Mouse (Mus musculus): ENCODE results near the gene Zmynd8.

Zmynd8 gene

GRCm38 (mm10) chr2:165858453-165859384 is 40.1 kb downstream of the Zmynd8 start:
- no peak for DNase-seq (ENCODE audit: low read depth)

- DNase-seq (ENCODE audit: low read depth): no peak
Measured at GRCm38 (mm10) chr2:165857841-165858426, 40.9 kb downstream of the Zmynd8 start.

GRCm38 (mm10) chr2:165857395-165857831 is 41.4 kb downstream of the Zmynd8 start:
- no peak for DNase-seq (ENCODE audit: low read depth)

- no peak for DNase-seq (ENCODE audit: low read depth)
Measured at GRCm38 (mm10) chr2:165856611-165857200, 42.1 kb downstream of the Zmynd8 start.

- DNase-seq (ENCODE audit: low read depth): no peak
Measured at GRCm38 (mm10) chr2:165855641-165856301, 43.0 kb downstream of the Zmynd8 start.

GRCm38 (mm10) chr2:165854207-165854968 is 44.4 kb downstream of the Zmynd8 start:
- DNase-seq (ENCODE audit: low read depth): no peak

GRCm38 (mm10) chr2:165852896-165853633 is 45.8 kb downstream of the Zmynd8 start:
- DNase-seq (ENCODE audit: low read depth): no peak

- no peak for DNase-seq (ENCODE audit: low read depth)
Measured at GRCm38 (mm10) chr2:165852453-165852852, 46.4 kb downstream of the Zmynd8 start.

- DNase-seq (ENCODE audit: low read depth): no peak
Measured at GRCm38 (mm10) chr2:165851811-165852415, 46.9 kb downstream of the Zmynd8 start.

GRCm38 (mm10) chr2:165850826-165851225 is 48.0 kb downstream of the Zmynd8 start:
- DNase-seq (ENCODE audit: low read depth): no peak

- no peak for DNase-seq (ENCODE audit: low read depth)
Measured at GRCm38 (mm10) chr2:165849129-165849528, 49.7 kb downstream of the Zmynd8 start.

- DNase-seq (ENCODE audit: low read depth): no peak
Measured at GRCm38 (mm10) chr2:165846787-165847186, 52.0 kb downstream of the Zmynd8 start.

- DNase-seq (ENCODE audit: low read depth): no peak
Measured at GRCm38 (mm10) chr2:165845490-165845889, 53.3 kb downstream of the Zmynd8 start.

GRCm38 (mm10) chr2:165843350-165843749 is 55.5 kb downstream of the Zmynd8 start:
- DNase-seq (ENCODE audit: low read depth): no peak

- DNase-seq (ENCODE audit: low read depth): no peak
Measured at GRCm38 (mm10) chr2:165842241-165842640, 56.6 kb downstream of the Zmynd8 start.

GRCm38 (mm10) chr2:165841805-165842204 is 57.0 kb downstream of the Zmynd8 start:
- no peak for DNase-seq (ENCODE audit: low read depth)

GRCm38 (mm10) chr2:165840852-165841251 is 58.0 kb downstream of the Zmynd8 start:
- no peak for DNase-seq (ENCODE audit: low read depth)

GRCm38 (mm10) chr2:165839317-165839652 is 59.5 kb downstream of the Zmynd8 start:
- DNase-seq (ENCODE audit: low read depth): no peak

GRCm38 (mm10) chr2:165838606-165839316 is 60.1 kb downstream of the Zmynd8 start:
- DNase-seq (ENCODE audit: low read depth): no peak

GRCm38 (mm10) chr2:165834601-165835000 is 64.2 kb downstream of the Zmynd8 start:
- no peak for DNase-seq (ENCODE audit: low read depth)
